Mouse (Mus musculus): Measurements from ENCODE around the gene Myo1e. TPM values are rescaled to one million over a fixed set of nuclear protein-coding genes. Genes with fewer than 3 reads are reported as not detected.

Gene Myo1e
- 3.8 and 6.5 TPM in 2 replicates for polyA plus RNA-seq (2014; fragmentation: Nextera tagmentation; extraction: Ambion mirVana)

DNA sequence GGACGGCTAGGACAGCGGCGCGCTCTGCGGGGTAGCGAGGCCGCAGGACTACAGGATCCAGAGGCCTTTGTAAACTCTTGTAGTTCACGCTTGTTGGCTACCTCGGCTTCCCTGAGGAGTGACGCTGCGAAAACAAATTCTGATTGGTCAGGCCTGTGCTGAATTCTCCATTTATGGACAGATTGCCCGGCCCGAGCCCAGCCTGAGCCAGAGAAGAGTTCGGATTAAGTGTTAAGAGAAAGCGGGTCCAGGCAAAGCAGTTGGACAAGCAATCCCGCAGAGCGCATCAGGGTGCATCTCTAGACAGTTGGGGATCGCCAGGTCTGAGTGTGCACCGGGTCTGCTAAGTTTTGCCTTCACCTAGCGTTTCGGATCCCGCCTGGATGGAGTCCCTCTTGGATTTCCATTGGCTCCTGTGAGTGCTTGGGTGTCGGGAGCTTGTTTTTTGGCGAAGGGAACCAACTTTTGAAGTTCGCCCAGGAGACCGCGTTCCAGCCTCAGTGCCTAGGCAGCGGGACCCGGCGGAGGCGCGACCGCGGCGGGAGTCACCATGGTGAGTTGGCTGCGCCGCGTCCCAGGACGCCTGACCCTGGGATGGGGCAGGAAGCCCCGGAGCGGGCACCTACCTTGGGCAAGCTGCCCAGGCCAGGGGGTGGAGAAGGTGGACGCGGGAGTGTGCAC, at the start of gene Myo1e:
Myo1e (plus strand) TSS at position 200 of the 681 bp plus-strand sequence.
- WGBS, result under 1% methylated on average over 43 of the region's 43 CpGs
- peak within 1 kb of the TSS; percentile 99 for H3K4me2 ChIP-seq (ENCODE audit: low read length)
- H3K4me1 ChIP-seq (ENCODE audit: control insufficient read depth, insufficient read depth, low read length), result peaks cover 8% of the 10 kb centered on the region
- H3K9ac ChIP-seq (replicated peaks; ENCODE audit: low read length), result peak within 1 kb of the TSS; percentile 54
- 0 out of 2 replicates have a peak within 1 kb of the TSS, but pooled peaks have one; percentile 32 for H3K27ac ChIP-seq (replicated peaks; ENCODE audit: low read depth, low read length)
- no peaks in the 10 kb centered on the region for H3K36me3 ChIP-seq (ENCODE audit: control insufficient read depth, insufficient read depth, low read length)
- DNase-seq (peak; percentile 93), ATAC-seq (ENCODE audit: low FRiP score, low TSS enrichment) (peak; percentile 92)
- peak within 1 kb of the TSS; percentile 56 for H3K4me3 ChIP-seq (replicated peaks; ENCODE audit: low read depth, low read length)
- H3K9me3 ChIP-seq (ENCODE audit: control insufficient read depth, low read length), result no peaks in the 10 kb centered on the region
- H3K27me3 ChIP-seq (ENCODE audit: control insufficient read depth, insufficient read depth, low read length), result peaks cover 5% of the 10 kb centered on the region; the same call in 1 of the 2 replicates

DNA sequence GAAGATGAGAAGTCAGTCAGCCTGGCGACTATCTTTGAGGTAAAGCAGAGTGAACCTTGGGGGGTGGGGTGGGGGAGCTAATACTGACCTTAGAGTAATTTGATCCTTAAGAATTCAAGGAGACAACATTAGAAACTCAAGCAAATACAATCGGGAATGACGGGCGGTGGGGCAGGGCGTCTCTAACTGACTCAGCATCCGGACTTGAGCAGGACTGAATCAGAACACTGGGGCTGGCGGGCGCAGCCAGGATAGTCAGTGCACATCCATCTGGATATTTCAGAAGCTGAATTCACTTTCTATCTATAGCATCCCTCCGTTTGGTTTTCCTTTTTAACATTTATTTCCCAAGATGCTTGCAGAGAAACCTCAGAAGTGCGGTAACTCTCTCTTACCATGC, 47.1 kb upstream of the Myo1e start:
- Histone ChIP-seq H3K27ac (replicated peaks; ENCODE audit: low read depth, low read length) (no peak overlapping the region), H3K9me3 (ENCODE audit: control insufficient read depth, low read length) (no peaks in the 10 kb centered on the region), H3K4me1 (ENCODE audit: control insufficient read depth, insufficient read depth, low read length) (no peaks in the 10 kb centered on the region), H3K9ac (replicated peaks; ENCODE audit: low read length) (no peak overlapping the region), H3K27me3 (ENCODE audit: control insufficient read depth, insufficient read depth, low read length) (no peaks in the 10 kb centered on the region), H3K36me3 (ENCODE audit: control insufficient read depth, insufficient read depth, low read length) (no peaks in the 10 kb centered on the region), H3K4me3 (replicated peaks; ENCODE audit: low read depth, low read length) (no peak overlapping the region), H3K4me2 (ENCODE audit: low read length) (no peak overlapping the region)
- ATAC-seq (ENCODE audit: low FRiP score, low TSS enrichment), result no peak
- no peak for DNase-seq
- WGBS, result 86% methylated on average over 10 of the region's 10 CpGs

DNA sequence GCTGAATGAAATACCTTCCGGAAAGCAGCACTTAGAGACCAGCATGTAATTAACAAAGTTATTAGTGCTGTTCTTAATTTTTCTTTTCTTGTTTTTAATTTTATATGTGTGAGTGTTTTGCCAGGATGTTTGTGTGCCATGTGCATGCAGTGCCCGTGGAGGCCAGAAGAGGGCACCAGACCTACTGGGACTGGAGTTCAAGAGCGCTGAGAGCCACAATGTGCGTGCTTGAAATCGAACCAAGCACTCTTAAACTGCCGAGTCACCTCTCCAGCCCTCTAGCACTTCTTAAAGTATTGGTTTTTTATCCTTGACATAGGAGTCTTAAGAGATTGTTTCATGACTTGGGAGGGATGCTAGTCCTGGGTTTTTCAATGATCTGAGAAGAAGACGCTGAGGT, 38.2 kb upstream of the Myo1e start:
- H3K27me3 ChIP-seq (ENCODE audit: control insufficient read depth, insufficient read depth, low read length), result no peaks in the 10 kb centered on the region
- WGBS, result 83% methylated on average over 7 of the region's 7 CpGs
- ATAC-seq (ENCODE audit: low FRiP score, low TSS enrichment) (no peak), DNase-seq (no peak)
- no peak overlapping the region for H3K9ac ChIP-seq (replicated peaks; ENCODE audit: low read length)
- no peak overlapping the region for H3K4me2 ChIP-seq (ENCODE audit: low read length)
- no peaks in the 10 kb centered on the region for H3K9me3 ChIP-seq (ENCODE audit: control insufficient read depth, low read length)
- H3K4me1 ChIP-seq (ENCODE audit: control insufficient read depth, insufficient read depth, low read length), result no peaks in the 10 kb centered on the region; the same call in 1 of the 2 replicates
- no peak overlapping the region for H3K4me3 ChIP-seq (replicated peaks; ENCODE audit: low read depth, low read length)
- H3K36me3 ChIP-seq (ENCODE audit: control insufficient read depth, insufficient read depth, low read length), result no peaks in the 10 kb centered on the region
- H3K27ac ChIP-seq (replicated peaks; ENCODE audit: low read depth, low read length), result no peak overlapping the region

DNA sequence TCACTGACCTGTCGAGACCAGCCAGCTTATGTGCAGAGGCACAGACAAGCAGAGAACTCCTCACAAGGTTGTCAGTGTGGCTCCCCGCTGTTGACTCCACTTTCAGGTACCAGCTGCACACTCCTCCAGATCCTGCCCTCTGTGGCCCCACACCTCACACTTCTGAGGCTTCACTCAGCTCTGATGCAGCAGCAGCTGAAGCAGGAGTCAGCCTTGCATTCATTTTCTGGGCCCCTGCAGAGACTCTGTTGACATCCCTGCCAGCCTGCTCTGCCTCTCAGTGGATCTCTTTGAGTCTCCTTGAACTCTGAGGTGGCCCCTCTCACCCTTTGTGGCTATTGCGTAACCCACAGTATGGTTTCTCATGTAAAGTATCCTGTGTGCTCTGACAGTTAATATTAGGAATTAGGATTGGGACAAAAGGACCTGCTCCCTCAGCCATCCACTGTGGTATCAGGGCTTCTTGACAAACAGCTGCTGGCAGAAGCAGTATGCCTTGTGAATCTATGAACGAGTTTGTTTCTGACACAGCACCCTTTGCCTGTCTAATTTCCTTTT, 32.8 kb upstream of the Myo1e start:
- H3K9ac ChIP-seq (replicated peaks; ENCODE audit: low read length), result no peak overlapping the region; the same call in 1 of the 2 replicates

DNA sequence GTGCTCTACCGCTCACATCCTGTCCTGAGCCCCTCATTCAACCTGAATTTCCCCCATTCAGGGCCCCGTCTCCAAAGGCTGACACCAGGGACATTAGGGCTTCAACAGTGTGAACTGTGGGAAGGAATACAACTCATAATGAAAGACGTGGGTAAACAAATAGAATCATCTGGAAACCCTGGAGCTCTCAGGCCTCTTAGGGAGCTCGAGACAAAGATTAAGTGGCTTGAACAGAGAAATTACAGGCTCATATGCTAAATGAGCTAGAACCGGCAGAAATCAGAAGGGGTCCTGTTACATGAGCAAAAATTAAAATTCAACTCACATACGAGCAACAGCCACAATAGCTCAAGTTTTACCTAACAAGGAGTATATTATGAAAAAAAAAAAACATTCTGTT, 32.3 kb upstream of the Myo1e start:
- Histone ChIP-seq H3K9me3 (ENCODE audit: control insufficient read depth, low read length) (no peaks in the 10 kb centered on the region), H3K36me3 (ENCODE audit: control insufficient read depth, insufficient read depth, low read length) (no peaks in the 10 kb centered on the region), H3K4me1 (ENCODE audit: control insufficient read depth, insufficient read depth, low read length) (peaks cover 13% of the 10 kb centered on the region), H3K4me3 (replicated peaks; ENCODE audit: low read depth, low read length) (no peak overlapping the region), H3K27ac (replicated peaks; ENCODE audit: low read depth, low read length) (peak overlapping the region; percentile 3; the same call in 1 of the 2 replicates), H3K9ac (replicated peaks; ENCODE audit: low read length) (no peak overlapping the region; the same call in 1 of the 2 replicates), H3K27me3 (ENCODE audit: control insufficient read depth, insufficient read depth, low read length) (no peaks in the 10 kb centered on the region), H3K4me2 (ENCODE audit: low read length) (no peak overlapping the region)
- ATAC-seq (ENCODE audit: low FRiP score, low TSS enrichment) (no peak), DNase-seq (peak; percentile 50)
- 19% methylated on average over 6 of the region's 6 CpGs for WGBS

More for the DNA sequence above, 32.8 kb upstream of the Myo1e start:
- Histone ChIP-seq H3K4me1 (ENCODE audit: control insufficient read depth, insufficient read depth, low read length) (peaks cover 13% of the 10 kb centered on the region), H3K4me3 (replicated peaks; ENCODE audit: low read depth, low read length) (no peak overlapping the region), H3K9me3 (ENCODE audit: control insufficient read depth, low read length) (no peaks in the 10 kb centered on the region), H3K4me2 (ENCODE audit: low read length) (no peak overlapping the region), H3K27ac (replicated peaks; ENCODE audit: low read depth, low read length) (peak overlapping the region; percentile 3), H3K36me3 (ENCODE audit: control insufficient read depth, insufficient read depth, low read length) (no peaks in the 10 kb centered on the region), H3K27me3 (ENCODE audit: control insufficient read depth, insufficient read depth, low read length) (no peaks in the 10 kb centered on the region)
- 29% methylated on average over 4 of the region's 4 CpGs for WGBS
- ATAC-seq (ENCODE audit: low FRiP score, low TSS enrichment), result no peak
- DNase-seq, result peak; percentile 29

DNA sequence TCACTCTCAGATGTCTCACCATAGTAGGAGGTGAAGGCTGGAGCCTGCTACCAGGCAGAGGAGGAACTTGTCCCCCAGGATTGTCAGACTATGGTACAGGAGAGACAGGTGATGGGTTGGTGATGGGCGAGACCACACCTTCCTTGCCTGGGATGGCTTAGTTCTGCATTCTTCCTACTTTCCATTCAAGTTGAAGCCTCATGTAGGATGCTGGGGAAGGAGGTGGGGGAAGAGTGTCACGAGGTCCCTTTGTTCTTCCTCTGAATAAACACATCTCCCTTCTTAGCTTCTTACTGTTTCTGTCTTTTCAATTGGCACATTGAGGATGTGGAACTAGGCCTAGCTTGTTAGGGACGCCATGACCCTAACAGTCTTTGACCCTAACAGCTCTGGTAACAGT, 30.9 kb upstream of the Myo1e start:
- Histone ChIP-seq H3K9me3 (ENCODE audit: control insufficient read depth, low read length) (no peaks in the 10 kb centered on the region), H3K27me3 (ENCODE audit: control insufficient read depth, insufficient read depth, low read length) (no peaks in the 10 kb centered on the region), H3K27ac (replicated peaks; ENCODE audit: low read depth, low read length) (no peak overlapping the region), H3K9ac (replicated peaks; ENCODE audit: low read length) (no peak overlapping the region), H3K4me2 (ENCODE audit: low read length) (no peak overlapping the region), H3K4me3 (replicated peaks; ENCODE audit: low read depth, low read length) (no peak overlapping the region), H3K4me1 (ENCODE audit: control insufficient read depth, insufficient read depth, low read length) (peaks cover 13% of the 10 kb centered on the region), H3K36me3 (ENCODE audit: control insufficient read depth, insufficient read depth, low read length) (no peaks in the 10 kb centered on the region)
- ATAC-seq (ENCODE audit: low FRiP score, low TSS enrichment) (no peak), DNase-seq (no peak)
- 80% methylated on average over 3 of the region's 3 CpGs for WGBS

DNA sequence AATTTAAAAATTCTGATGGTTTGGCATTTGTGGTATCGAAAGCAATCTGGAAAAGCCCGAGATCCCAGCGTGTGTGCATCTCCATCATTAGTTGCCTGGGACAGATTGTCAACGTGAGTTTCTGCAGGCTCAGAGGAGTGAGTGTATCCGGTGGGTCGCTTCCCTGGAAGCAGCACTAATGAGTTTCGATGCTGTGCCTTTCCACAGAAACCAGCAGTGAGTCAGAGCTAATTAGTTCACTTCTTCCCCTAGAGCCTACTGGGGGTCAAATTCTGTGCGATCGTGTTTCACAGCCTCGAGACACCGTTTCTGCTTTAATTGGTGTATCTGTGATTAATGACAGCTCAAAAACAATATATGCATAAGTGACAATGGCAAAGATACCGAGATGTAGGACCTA, 25.4 kb upstream of the Myo1e start:
- H3K4me1 ChIP-seq (ENCODE audit: control insufficient read depth, insufficient read depth, low read length), result no peaks in the 10 kb centered on the region
- 41% methylated on average over 12 of the region's 12 CpGs for WGBS
- H3K4me3 ChIP-seq (replicated peaks; ENCODE audit: low read depth, low read length), result no peak overlapping the region
- no peak overlapping the region for H3K9ac ChIP-seq (replicated peaks; ENCODE audit: low read length)
- DNase-seq (peak; percentile 62), ATAC-seq (ENCODE audit: low FRiP score, low TSS enrichment) (no peak)
- H3K9me3 ChIP-seq (ENCODE audit: control insufficient read depth, low read length), result no peaks in the 10 kb centered on the region
- H3K27me3 ChIP-seq (ENCODE audit: control insufficient read depth, insufficient read depth, low read length), result no peaks in the 10 kb centered on the region
- H3K27ac ChIP-seq (replicated peaks; ENCODE audit: low read depth, low read length), result peak overlapping the region; percentile 49; the same call in 1 of the 2 replicates
- no peak overlapping the region for H3K4me2 ChIP-seq (ENCODE audit: low read length)
- H3K36me3 ChIP-seq (ENCODE audit: control insufficient read depth, insufficient read depth, low read length), result no peaks in the 10 kb centered on the region

DNA sequence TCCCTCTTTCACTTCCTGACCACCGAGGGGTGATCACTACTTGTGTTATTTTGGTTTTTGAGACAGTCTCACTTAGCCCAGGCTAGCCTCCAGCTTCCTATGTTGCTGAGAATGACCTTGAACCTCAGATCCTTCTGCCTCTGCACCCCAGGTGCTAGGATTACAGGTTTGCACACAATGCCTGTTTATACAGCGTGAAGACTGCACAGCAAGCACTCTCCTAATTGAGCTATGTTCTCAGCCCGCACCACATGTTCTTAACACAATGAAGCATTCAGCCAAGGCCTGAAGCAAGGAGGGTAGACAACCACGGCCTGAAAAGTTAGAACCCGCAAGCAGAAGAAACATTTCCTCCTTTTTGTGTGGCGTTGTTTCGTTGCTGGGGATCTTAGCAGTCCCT, 24.5 kb upstream of the Myo1e start:
- no peaks in the 10 kb centered on the region for H3K9me3 ChIP-seq (ENCODE audit: control insufficient read depth, low read length)
- DNase-seq (peak; percentile 11), ATAC-seq (ENCODE audit: low FRiP score, low TSS enrichment) (no peak)
- no peak overlapping the region for H3K9ac ChIP-seq (replicated peaks; ENCODE audit: low read length)
- H3K27ac ChIP-seq (replicated peaks; ENCODE audit: low read depth, low read length), result peak overlapping the region; percentile 49; the same call in 1 of the 2 replicates
- 43% methylated on average over 7 of the region's 7 CpGs for WGBS
- H3K4me1 ChIP-seq (ENCODE audit: control insufficient read depth, insufficient read depth, low read length), result no peaks in the 10 kb centered on the region
- no peaks in the 10 kb centered on the region for H3K27me3 ChIP-seq (ENCODE audit: control insufficient read depth, insufficient read depth, low read length)
- H3K4me3 ChIP-seq (replicated peaks; ENCODE audit: low read depth, low read length), result no peak overlapping the region
- no peak overlapping the region for H3K4me2 ChIP-seq (ENCODE audit: low read length)
- H3K36me3 ChIP-seq (ENCODE audit: control insufficient read depth, insufficient read depth, low read length), result no peaks in the 10 kb centered on the region

DNA sequence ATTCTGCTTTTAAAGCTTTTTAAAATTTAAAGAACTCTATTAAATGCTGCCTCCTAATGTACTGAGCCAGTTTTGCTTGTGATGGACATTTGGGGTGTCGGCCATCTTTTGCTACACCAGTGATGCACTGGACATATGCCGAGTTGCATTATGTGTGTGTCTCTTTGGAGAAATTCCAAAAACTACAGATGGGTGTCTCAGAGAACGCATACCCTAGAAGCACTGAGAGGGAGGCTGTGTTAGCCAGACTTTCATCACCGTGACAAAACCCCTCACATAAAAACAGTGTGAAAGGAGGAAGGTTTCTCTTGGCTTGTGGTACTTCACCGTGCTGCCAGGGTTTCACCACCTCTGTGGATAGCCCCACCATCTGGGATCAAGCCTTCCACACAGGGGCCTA, 14.8 kb upstream of the Myo1e start:
- DNase-seq (no peak), ATAC-seq (ENCODE audit: low FRiP score, low TSS enrichment) (no peak)
- whole genome bisulfite sequencing, result 90% methylated on average over 5 of the region's 5 CpGs
- Histone ChIP-seq H3K4me2 (ENCODE audit: low read length) (no peak overlapping the region), H3K27me3 (ENCODE audit: control insufficient read depth, insufficient read depth, low read length) (no peaks in the 10 kb centered on the region), H3K27ac (replicated peaks; ENCODE audit: low read depth, low read length) (no peak overlapping the region), H3K9me3 (ENCODE audit: control insufficient read depth, low read length) (no peaks in the 10 kb centered on the region), H3K9ac (replicated peaks; ENCODE audit: low read length) (no peak overlapping the region), H3K4me1 (ENCODE audit: control insufficient read depth, insufficient read depth, low read length) (no peaks in the 10 kb centered on the region), H3K36me3 (ENCODE audit: control insufficient read depth, insufficient read depth, low read length) (no peaks in the 10 kb centered on the region), H3K4me3 (replicated peaks; ENCODE audit: low read depth, low read length) (no peak overlapping the region)

Measured in midbrain, embryonic 14.5 days (tissue).